Mouse (Mus musculus) neural tube, embryonic 13.5 days (tissue): Measurements from ENCODE around the gene Stag3. TPM values are rescaled to one million over a fixed set of nuclear protein-coding genes. Genes with fewer than 3 reads are reported as not detected.

Experiments used
- ATAC-seq: fragments of 200-750 bp; cut with Nextera tagmentation; 2 replicates; pipeline ENCODE4 v1.8.0; 2017; ENCODE audit warnings: low read depth, mild to moderate bottlenecking, moderate TSS enrichment, moderate library complexity
- H3K27ac ChIP-seq: fragments of 300-500 bp; sonication (generic); replicated peaks from 2 replicates; pipeline ENCODE4 v1.5.1; 2015; ENCODE audit warnings: moderate library complexity, mild to moderate bottlenecking, inconsistent platforms
- H3K27me3 ChIP-seq: fragments of 300-500 bp; sonication (generic); 2 replicates; pipeline ENCODE4 v1.6.1; 2015; ENCODE audit warnings: mild to moderate bottlenecking, inconsistent platforms
- H3K36me3 ChIP-seq: fragments of 300-500 bp; sonication (generic); 2 replicates; pipeline ENCODE4 v1.6.1; 2015; ENCODE audit warnings: mild to moderate bottlenecking, inconsistent platforms
- H3K4me1 ChIP-seq: fragments of 300-500 bp; sonication (generic); replicated peaks from 2 replicates; pipeline ENCODE4 v1.6.1; 2015; ENCODE audit warnings: inconsistent platforms
- H3K4me2 ChIP-seq: fragments of 300-500 bp; sonication (generic); 2 replicates; pipeline ENCODE4 v1.6.1; 2015; ENCODE audit warnings: inconsistent platforms, mild to moderate bottlenecking, moderate library complexity
- H3K4me3 ChIP-seq: fragments of 300-500 bp; sonication (generic); 2 replicates; pipeline ENCODE4 v1.5.1; 2015; ENCODE audit warnings: mild to moderate bottlenecking, inconsistent platforms
- H3K9ac ChIP-seq: fragments of 300-500 bp; sonication (generic); 2 replicates; pipeline ENCODE4 v1.6.1; 2015; ENCODE audit warnings: moderate library complexity, mild to moderate bottlenecking, inconsistent platforms
- H3K9me3 ChIP-seq: fragments of 300-500 bp; sonication (generic); 2 replicates; pipeline ENCODE4 v1.6.1; 2016; ENCODE audit warnings: inconsistent platforms
- WGBS: fragments of 180-500 bp; shearing (Covaris S2); methylation state at CpG from one replicate; pipeline ENCODE4 v1.1.7; 2015; 5-methylcytosine and 5-hydroxymethylcytosine counted together
- polyA plus RNA-seq: library from polyadenylated mRNA; unstranded; fragments of >200 nt; fragmentation: Nextera tagmentation; extraction: Ambion mirVana; gene quantifications from 2 replicates; pipeline ENCODE4 v1.2.1, GENCODE M21; 2015

The Stag3 gene
- polyA plus RNA-seq, 1 experiment from 2014 or later, result 4.4 TPM

- no peaks in the 10 kb centered on the region for H3K27me3 ChIP-seq
- H3K9ac ChIP-seq, result no peak within 1 kb of the TSS
- no peaks in the 10 kb centered on the region for H3K9me3 ChIP-seq
- H3K4me1 ChIP-seq, result no peaks in the 10 kb centered on the region
- no peak within 1 kb of the TSS for H3K4me2 ChIP-seq
- H3K4me3 ChIP-seq, result no peak within 1 kb of the TSS
- WGBS, result 85% methylated on average over 2 of the region's 2 CpGs
- H3K27ac ChIP-seq, result no peak within 1 kb of the TSS
- ATAC-seq, result no peak
- no peaks in the 10 kb centered on the region for H3K36me3 ChIP-seq
Measured at GRCm38 (mm10) chr5:138341661-138342060, 61.6 kb downstream of the Stag3 start, which contains the start of gene Pvrig. TSS of gene Pvrig (plus strand) at chr5:138341961.

GRCm38 (mm10) chr5:138343216-138343615 is 63.2 kb downstream of the Stag3 start:
- no peak for ATAC-seq
- Histone ChIP-seq H3K9ac (no peak overlapping the region), H3K9me3 (no peaks in the 10 kb centered on the region), H3K4me2 (no peak overlapping the region), H3K4me3 (no peak overlapping the region), H3K36me3 (no peaks in the 10 kb centered on the region), H3K27me3 (no peaks in the 10 kb centered on the region), H3K27ac (no peak overlapping the region), H3K4me1 (no peaks in the 10 kb centered on the region)
- 88% methylated on average over 3 of the region's 3 CpGs for WGBS

Other genes starting within 250 kb of the Stag3 start
- gene Smok3c, start 227.0 kb upstream of the Stag3 start, polyA plus RNA-seq, result not detected in 2 replicates
- gene Zkscan1, start 195.2 kb upstream of the Stag3 start, polyA plus RNA-seq, result 26.1 and 26.5 TPM in 2 replicates
- gene Zscan21, start 163.3 kb upstream of the Stag3 start, polyA plus RNA-seq, result 96.3 and 98.2 TPM in 2 replicates
- 27.8 and 32.2 TPM in 2 replicates for gene Zfp113, start 124.5 kb upstream of the Stag3 start, polyA plus RNA-seq
- gene Cops6, start 119.2 kb upstream of the Stag3 start, polyA plus RNA-seq, result 307 and 311 TPM in 2 replicates
- gene Ap4m1, start 108.2 kb upstream of the Stag3 start, polyA plus RNA-seq, result 21.6 and 23.5 TPM in 2 replicates
- gene Mcm7, start 107.8 kb upstream of the Stag3 start, polyA plus RNA-seq, result 96.3 and 104 TPM in 2 replicates
- gene Taf6, start 92.8 kb upstream of the Stag3 start, polyA plus RNA-seq, result 81.7 and 85.6 TPM in 2 replicates
- 34.0 and 37.3 TPM in 2 replicates for gene Cnpy4, start 92.8 kb upstream of the Stag3 start, polyA plus RNA-seq
- 12.9 and 13.5 TPM in 2 replicates for gene Mblac1, start 85.9 kb upstream of the Stag3 start, polyA plus RNA-seq
- gene Nxpe5, start 54.3 kb upstream of the Stag3 start, polyA plus RNA-seq, result not detected in 2 replicates
- gene Lamtor4, start 24.8 kb upstream of the Stag3 start, polyA plus RNA-seq, result 89.7 and 94.5 TPM in 2 replicates
- gene BC037034, start 16.2 kb upstream of the Stag3 start, polyA plus RNA-seq, result 17.3 and 18.3 TPM in 2 replicates
- 3.2 TPM in 2 replicates for gene Gal3st4, start 7.4 kb upstream of the Stag3 start, polyA plus RNA-seq
- 0.08 TPM in 1 of 2 replicates, not detected in the other for gene Gm43720, start 282 bp upstream of the Stag3 start, polyA plus RNA-seq
- gene Gpc2, start 235 bp upstream of the Stag3 start, polyA plus RNA-seq, result 184 and 198 TPM in 2 replicates
- gene Pvrig, start 61.7 kb downstream of the Stag3 start, polyA plus RNA-seq, result not detected in 2 replicates
- 67.0 and 68.6 TPM in 2 replicates for gene Zfp157, start 161.2 kb downstream of the Stag3 start, polyA plus RNA-seq